Mouse (Mus musculus): ENCODE measurements around the gene Ap1b1.

- TF ChIP-seq CTCF (IDR thresholded peaks at IDR 0.05; ENCODE audit: low read depth, low read length) (no peak), TAL1 (conservative IDR thresholded peaks at IDR 0.05; ENCODE audit: low read depth, low read length) (no peak), GATA1 (IDR thresholded peaks at IDR 0.05; ENCODE audit: borderline replicate concordance, low read length) (no peak), GATA2 (IDR thresholded peaks at IDR 0.05; ENCODE audit: borderline replicate concordance, low read depth, low read length) (no peak), POLR2AphosphoS5 (IDR thresholded peaks at IDR 0.05; ENCODE audit: insufficient replicate concordance, low read depth, low read length) (no peak)
Observed at GRCm38 (mm10) chr11:5058783-5059182, 72.2 kb downstream of the Ap1b1 start.
